Mouse (Mus musculus) stomach, embryonic 16.5 days (tissue): ENCODE measurements at regions not wholly inside any gene's neighbourhood (a gene's known extent, or its start where the extent isn't known, plus 50 kb on each side); places are given as distances from the start of the nearest gene placed in this dataset.
"Not testable (repeated sequence)": the region's sequence is repeated elsewhere in the genome, so short reads cannot be mapped to it uniquely, and the experiment has no call there.

ENCODE experiments used
- ATAC-seq: fragments of 200-750 bp; cut with Nextera tagmentation; 2 replicates; pipeline ENCODE4 v1.8.0; 2017; ENCODE audit warnings: moderate number of reproducible peaks, moderate TSS enrichment; ENCODE audit not compliant: insufficient read depth, low FRiP score
- H3K27ac ChIP-seq: fragments of 300-500 bp; sonication (generic); 2 replicates; pipeline ENCODE4 v1.5.1; 2014; ENCODE audit warnings: low read length
- H3K27me3 ChIP-seq: fragments of 300-500 bp; sonication (generic); 2 replicates; pipeline ENCODE4 v1.6.1; 2014; ENCODE audit warnings: low read length, control low read depth, mixed read lengths; ENCODE audit not compliant: control insufficient read depth, insufficient read depth
- H3K36me3 ChIP-seq: fragments of 300-500 bp; sonication (generic); 2 replicates; pipeline ENCODE4 v1.6.1; 2014; ENCODE audit warnings: low read length; ENCODE audit not compliant: control insufficient read depth, insufficient read depth
- H3K4me1 ChIP-seq: fragments of 300-500 bp; sonication (generic); 2 replicates; pipeline ENCODE4 v1.6.1; 2014; ENCODE audit warnings: low read length, control low read depth, mixed read lengths; ENCODE audit not compliant: control insufficient read depth, insufficient read depth
- H3K4me2 ChIP-seq: fragments of 300-500 bp; sonication (generic); 2 replicates; pipeline ENCODE4 v1.6.1; 2014; ENCODE audit warnings: low read depth, low read length, mixed read lengths
- H3K4me3 ChIP-seq: fragments of 300-500 bp; sonication (generic); replicated peaks from 2 replicates; pipeline ENCODE4 v1.5.1; 2014; ENCODE audit warnings: mild to moderate bottlenecking, low read length
- H3K9ac ChIP-seq: fragments of 300-500 bp; sonication (generic); 2 replicates; pipeline ENCODE4 v1.6.1; 2014; ENCODE audit warnings: low read length
- H3K9me3 ChIP-seq: fragments of 300-500 bp; sonication (generic); replicated peaks from 2 replicates; pipeline ENCODE4 v1.6.1; 2016; ENCODE audit warnings: low read length, control low read depth; ENCODE audit not compliant: control insufficient read depth
- WGBS: fragments of 180-500 bp; shearing (Covaris S2); extraction: QIAGEN DNeasy Blood & Tissue Kit; methylation state at CpG from one replicate; pipeline ENCODE4 v1.1.7; 2014; 5-methylcytosine and 5-hydroxymethylcytosine counted together

- Histone ChIP-seq H3K27ac (no peak overlapping the region), H3K9me3 (no peaks in the 10 kb centered on the region), H3K36me3 (no peaks in the 10 kb centered on the region), H3K27me3 (no peaks in the 10 kb centered on the region), H3K4me1 (peaks cover 19% of the 10 kb centered on the region), H3K4me2 (no peak overlapping the region), H3K4me3 (no peak overlapping the region), H3K9ac (no peak overlapping the region)
- no peak for ATAC-seq
- 56% methylated on average over 4 of the region's 4 CpGs for WGBS
These were observed 178.4 kb upstream of the Serp2 start for GRCm38 (mm10) chr14:76735107-76735506.

- 60% methylated on average over 8 of the region's 8 CpGs for WGBS
- Histone ChIP-seq H3K4me2 (0 out of 2 replicates have a peak overlapping the region, but pooled peaks have one; percentile 12), H3K27ac (peak overlapping the region; percentile 74), H3K4me3 (no peak overlapping the region), H3K4me1 (peaks cover 19% of the 10 kb centered on the region), H3K36me3 (no peaks in the 10 kb centered on the region), H3K27me3 (no peaks in the 10 kb centered on the region), H3K9me3 (no peaks in the 10 kb centered on the region), H3K9ac (no peak overlapping the region)
- peak; percentile 86 for ATAC-seq
These were observed 176.7 kb upstream of the Serp2 start for GRCm38 (mm10) chr14:76733258-76733823.

- no peak overlapping the region for H3K27ac ChIP-seq
- no peaks in the 10 kb centered on the region for H3K36me3 ChIP-seq
- no peaks in the 10 kb centered on the region for H3K27me3 ChIP-seq
- H3K4me3 ChIP-seq = no peak overlapping the region
- H3K4me2 ChIP-seq = no peak overlapping the region
- WGBS = 65% methylated on average over 19 of the region's 19 CpGs
- peaks cover 19% of the 10 kb centered on the region for H3K4me1 ChIP-seq
- H3K9ac ChIP-seq = no peak overlapping the region
- no peak for ATAC-seq
- H3K9me3 ChIP-seq = no peaks in the 10 kb centered on the region
These were observed 174.7 kb upstream of the Serp2 start for GRCm38 (mm10) chr14:76731096-76731986.

GRCm38 (mm10) chr14:76725844-76726243, 169.2 kb upstream of the Serp2 start:
- Histone ChIP-seq H3K27ac (no peak overlapping the region), H3K4me1 (peaks cover 9% of the 10 kb centered on the region), H3K9me3 (no peaks in the 10 kb centered on the region), H3K27me3 (no peaks in the 10 kb centered on the region), H3K4me3 (no peak overlapping the region), H3K4me2 (no peak overlapping the region), H3K36me3 (no peaks in the 10 kb centered on the region), H3K9ac (no peak overlapping the region)
- ATAC-seq = no peak
- 93% methylated on average over 2 of the region's 2 CpGs for WGBS

- not testable (repeated sequence) for H3K4me2 ChIP-seq, H3K4me1 ChIP-seq, H3K36me3 ChIP-seq, ATAC-seq, H3K4me3 ChIP-seq, H3K9me3 ChIP-seq, H3K27me3 ChIP-seq, H3K27ac ChIP-seq, H3K9ac ChIP-seq
- 82% methylated on average over 4 of the region's 4 CpGs for WGBS
These were observed 168.5 kb upstream of the Serp2 start for GRCm38 (mm10) chr14:76725231-76725630.

GRCm38 (mm10) chr14:76724826-76725225, 168.1 kb upstream of the Serp2 start:
- Histone ChIP-seq H3K9me3 (no peaks in the 10 kb centered on the region), H3K36me3 (no peaks in the 10 kb centered on the region), H3K4me1 (peaks cover 9% of the 10 kb centered on the region), H3K27ac (no peak overlapping the region), H3K27me3 (no peaks in the 10 kb centered on the region), H3K4me3 (no peak overlapping the region), H3K9ac (no peak overlapping the region), H3K4me2 (no peak overlapping the region)
- WGBS = 71% methylated on average over 8 of the region's 8 CpGs
- ATAC-seq = no peak

GRCm38 (mm10) chr14:76724395-76724794, 167.7 kb upstream of the Serp2 start:
- no peak overlapping the region for H3K9ac ChIP-seq
- H3K27me3 ChIP-seq = no peaks in the 10 kb centered on the region
- H3K27ac ChIP-seq = no peak overlapping the region
- H3K4me2 ChIP-seq = no peak overlapping the region
- H3K4me1 ChIP-seq = peaks cover 9% of the 10 kb centered on the region
- H3K9me3 ChIP-seq = no peaks in the 10 kb centered on the region
- 61% methylated on average over 8 of the region's 8 CpGs for WGBS
- no peak overlapping the region for H3K4me3 ChIP-seq
- no peaks in the 10 kb centered on the region for H3K36me3 ChIP-seq
- ATAC-seq = no peak

- H3K9ac ChIP-seq = no peak overlapping the region
- H3K4me3 ChIP-seq = no peak overlapping the region
- ATAC-seq = no peak
- no peak overlapping the region for H3K4me2 ChIP-seq
- no peak overlapping the region for H3K27ac ChIP-seq
- WGBS = 62% methylated on average over 4 of the region's 4 CpGs
- no peaks in the 10 kb centered on the region for H3K36me3 ChIP-seq
- H3K4me1 ChIP-seq = peaks cover 9% of the 10 kb centered on the region
- no peaks in the 10 kb centered on the region for H3K27me3 ChIP-seq
- H3K9me3 ChIP-seq = no peaks in the 10 kb centered on the region
These were observed 166.9 kb upstream of the Serp2 start for GRCm38 (mm10) chr14:76723551-76723950.

- Histone ChIP-seq H3K36me3 (no peaks in the 10 kb centered on the region), H3K27me3 (no peaks in the 10 kb centered on the region), H3K4me3 (no peak overlapping the region), H3K27ac (no peak overlapping the region), H3K4me2 (no peak overlapping the region), H3K4me1 (peaks cover 9% of the 10 kb centered on the region), H3K9me3 (no peaks in the 10 kb centered on the region), H3K9ac (no peak overlapping the region)
- 80% methylated on average over 5 of the region's 5 CpGs for WGBS
- no peak for ATAC-seq
These were observed 165.6 kb upstream of the Serp2 start for GRCm38 (mm10) chr14:76722297-76722696.
